Mouse (Mus musculus) erythroblast, embryonic 14.5 days (primary cell): ENCODE measurements around the gene Stxbp2. TPM values are rescaled to one million over a fixed set of nuclear protein-coding genes. Genes with fewer than 3 reads are reported as not detected.

Experiments used
- H3K27me3 ChIP-seq: 2 replicates; pipeline ENCODE4 v1.6.1; 2012; ENCODE audit warnings: inconsistent platforms; ENCODE audit not compliant: control insufficient read depth
- H3K36me3 ChIP-seq: 2 replicates; pipeline ENCODE4 v1.6.1; 2012; ENCODE audit warnings: mild to moderate bottlenecking, inconsistent platforms; ENCODE audit not compliant: control insufficient read depth
- H3K4me1 ChIP-seq: 2 replicates; pipeline ENCODE4 v1.6.1; 2012; ENCODE audit warnings: inconsistent platforms; ENCODE audit not compliant: control insufficient read depth
- H3K4me3 ChIP-seq: replicated peaks from 2 replicates; pipeline ENCODE3; 2012; ENCODE audit warnings: moderate library complexity, mild to moderate bottlenecking, inconsistent platforms
- H3K9me3 ChIP-seq: 2 replicates; pipeline ENCODE4 v1.6.1; 2012; ENCODE audit warnings: low read length, inconsistent platforms, mixed read lengths; ENCODE audit not compliant: control insufficient read depth
- GATA1 ChIP-seq: IDR thresholded peaks from 2 replicates; pipeline ENCODE4 v1.6.1; 2012; ENCODE audit warnings: low read length, inconsistent platforms, mixed read lengths
- TAL1 ChIP-seq: IDR thresholded peaks from 3 replicates; pipeline ENCODE4 v1.6.1; 2012; ENCODE audit warnings: low read length, inconsistent platforms, mixed read lengths
- polyA plus RNA-seq: library from polyadenylated mRNA; stranded (reverse); fragments of >175 nt; gene quantifications from 2 replicates; pipeline ENCODE4 v1.2.3, GENCODE M21; 2012

Gene Stxbp2
- polyA plus RNA-seq, 1 experiment, result 13.3 TPM

DNA sequence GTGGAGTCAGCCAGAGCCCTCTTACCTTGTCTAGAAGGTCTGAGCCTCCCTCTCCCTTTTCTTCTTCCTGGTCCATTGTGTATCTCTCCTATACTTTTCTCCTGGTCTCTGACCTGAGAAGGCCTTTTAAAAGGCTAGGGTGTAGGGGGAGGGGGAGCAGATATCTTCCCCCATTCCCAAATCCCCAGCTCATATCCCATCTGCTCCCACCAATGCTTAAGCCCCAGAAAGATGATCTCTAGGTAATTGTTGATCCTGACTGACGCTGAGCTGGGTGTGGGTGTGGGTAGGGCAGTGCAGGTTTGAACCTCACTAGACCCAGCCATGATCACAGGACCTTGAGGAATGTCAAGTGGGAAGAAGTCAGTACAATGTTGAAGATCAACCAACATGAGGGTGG, 5.3 kb upstream of the Stxbp2 start, which contains the start of gene Pcp2:
Gene Pcp2, minus strand, starts transcription at position 101 of the 400 bp plus-strand sequence.
- Histone ChIP-seq H3K4me1 (peaks cover 15% of the 10 kb centered on the region), H3K4me3 (no peak within 1 kb of the TSS), H3K9me3 (no peaks in the 10 kb centered on the region), H3K36me3 (peaks cover 10% of the 10 kb centered on the region), H3K27me3 (peaks cover 18% of the 10 kb centered on the region)
- TF ChIP-seq TAL1 (no peak), GATA1 (no peak)

DNA sequence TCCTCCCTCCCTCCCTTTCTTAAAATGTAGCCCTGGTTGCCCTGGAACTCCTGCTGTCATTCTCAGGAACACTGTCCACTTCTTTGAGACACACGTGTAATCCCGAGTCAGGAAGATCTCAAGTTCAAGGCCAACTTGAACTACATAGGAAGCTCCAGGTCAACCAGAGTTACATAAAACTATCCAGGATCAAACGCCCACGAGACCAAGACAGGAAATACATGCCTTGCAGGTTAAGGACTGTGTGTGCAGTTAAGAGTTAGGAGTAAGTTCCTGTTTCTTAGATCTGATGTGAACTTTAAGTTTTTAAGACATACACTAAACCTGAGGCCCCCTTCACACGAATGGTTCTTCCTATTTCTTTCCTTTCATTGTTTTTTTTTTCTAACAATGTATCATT, 3.8 kb upstream of the Stxbp2 start:
- Histone ChIP-seq H3K4me3 (no peak overlapping the region), H3K36me3 (peaks cover 10% of the 10 kb centered on the region), H3K9me3 (no peaks in the 10 kb centered on the region), H3K4me1 (peaks cover 25% of the 10 kb centered on the region), H3K27me3 (peaks cover 22% of the 10 kb centered on the region)
- TF ChIP-seq GATA1, result no peak
- TF ChIP-seq TAL1, result no peak

DNA sequence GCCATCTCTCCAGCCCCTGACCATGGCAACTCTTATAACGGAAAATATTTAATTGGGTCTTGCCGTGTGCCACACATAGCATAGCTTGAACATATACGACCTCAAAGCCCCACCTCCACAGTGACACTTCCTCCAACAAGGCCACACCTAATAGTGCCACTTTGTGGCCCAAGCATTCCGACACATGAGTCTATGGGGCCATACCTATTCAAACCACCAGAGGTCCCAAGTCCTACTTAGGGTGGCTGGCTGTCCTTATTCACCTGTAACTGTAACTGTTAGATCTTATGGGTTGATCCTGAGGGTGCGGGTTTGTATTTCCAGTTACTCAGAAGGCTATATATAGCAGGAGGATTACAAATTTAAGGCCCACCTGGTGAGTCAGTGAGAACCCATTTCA, 2.7 kb upstream of the Stxbp2 start:
- peaks cover 15% of the 10 kb centered on the region for H3K36me3 ChIP-seq
- TF ChIP-seq GATA1 (no peak), TAL1 (no peak)
- peaks cover 22% of the 10 kb centered on the region for H3K27me3 ChIP-seq
- no peak overlapping the region for H3K4me3 ChIP-seq
- H3K4me1 ChIP-seq, result peaks cover 22% of the 10 kb centered on the region
- no peaks in the 10 kb centered on the region for H3K9me3 ChIP-seq

DNA sequence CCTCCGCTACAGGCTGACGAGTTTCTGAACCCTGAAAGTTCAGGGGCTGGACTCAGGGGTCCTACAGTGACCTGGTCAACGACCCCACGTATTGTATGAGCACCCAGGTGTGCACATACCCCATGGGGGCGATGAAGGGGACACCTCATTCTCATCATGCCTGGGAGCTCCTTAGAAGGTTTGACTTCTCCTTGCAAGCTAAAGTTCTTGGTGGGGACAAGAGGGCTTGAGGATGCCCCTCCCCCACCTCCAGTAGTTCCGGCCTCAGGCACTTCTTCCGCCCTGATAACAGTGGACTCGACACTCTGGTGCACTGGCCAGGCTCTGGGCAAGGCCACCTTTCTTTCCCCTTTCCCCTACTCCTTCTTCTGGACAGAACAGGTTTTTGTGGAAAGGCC, 722 bp downstream of the Stxbp2 start:
- Histone ChIP-seq H3K4me3 (peak overlapping the region; percentile 77), H3K4me1 (peaks cover 22% of the 10 kb centered on the region), H3K36me3 (peaks cover 38% of the 10 kb centered on the region), H3K9me3 (no peaks in the 10 kb centered on the region), H3K27me3 (peaks cover 22% of the 10 kb centered on the region)
- TF ChIP-seq TAL1, result no peak
- TF ChIP-seq GATA1, result no peak

DNA sequence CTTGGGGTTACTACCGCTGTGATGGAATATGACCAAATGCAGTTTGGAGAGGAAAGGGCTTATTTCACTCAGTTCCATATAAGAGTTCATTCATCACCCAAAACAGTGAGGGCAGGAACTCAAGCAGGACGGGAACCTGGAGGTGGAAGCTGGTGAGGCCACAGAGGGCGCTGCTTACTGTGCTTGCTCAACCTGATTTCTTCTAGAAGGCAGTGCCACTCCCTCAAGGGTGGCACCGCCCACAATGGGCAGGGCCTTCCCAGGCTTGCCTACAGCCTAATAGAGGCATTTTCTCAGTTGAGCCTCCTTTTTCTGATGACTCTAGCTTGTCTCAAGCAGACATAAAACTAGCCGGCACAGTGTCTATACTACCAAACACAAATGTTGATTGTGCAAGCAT, 15.0 kb downstream of the Stxbp2 start:
- Histone ChIP-seq H3K9me3 (no peaks in the 10 kb centered on the region), H3K36me3 (peaks cover 18% of the 10 kb centered on the region), H3K4me3 (no peak overlapping the region), H3K27me3 (no peaks in the 10 kb centered on the region), H3K4me1 (peaks cover 5% of the 10 kb centered on the region)
- TF ChIP-seq TAL1 (no peak), GATA1 (no peak)

DNA sequence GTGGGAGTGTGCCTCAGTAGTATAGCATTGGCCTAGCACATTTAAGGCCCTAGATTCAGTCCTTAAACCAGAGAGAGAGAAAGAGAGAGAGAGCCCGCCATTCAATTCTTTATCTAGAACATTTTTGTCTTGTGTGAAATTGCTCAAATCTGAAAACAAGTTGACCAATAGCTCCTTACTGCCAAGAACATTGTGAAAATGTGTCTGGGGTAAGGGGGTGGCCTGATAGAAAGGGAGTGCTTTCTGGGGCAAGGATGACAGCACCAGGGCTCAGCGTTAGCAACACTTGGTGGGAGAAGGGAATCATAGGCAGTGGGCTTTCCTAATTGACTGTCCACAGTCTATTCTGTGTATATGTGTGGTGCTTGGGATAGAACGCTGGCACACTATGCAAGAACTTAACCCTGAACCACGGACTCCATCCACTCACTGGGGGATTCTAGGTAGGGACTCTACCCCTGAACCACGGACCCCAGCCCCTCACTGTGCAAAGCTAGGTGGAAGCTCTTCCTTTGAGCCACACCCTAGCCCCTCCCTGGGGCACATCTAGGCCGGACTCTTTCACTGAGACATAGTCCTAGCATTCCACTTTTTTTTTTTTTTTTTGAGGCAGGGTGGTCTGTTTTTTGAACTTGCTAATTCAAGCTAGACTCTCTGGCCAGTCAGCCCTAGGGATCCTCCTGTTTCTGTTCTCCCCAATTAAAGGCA, 16.2 kb downstream of the Stxbp2 start:
- H3K36me3 ChIP-seq, result peaks cover 6% of the 10 kb centered on the region
- peaks cover 5% of the 10 kb centered on the region for H3K4me1 ChIP-seq
- TF ChIP-seq TAL1 (no peak), GATA1 (no peak)
- no peaks in the 10 kb centered on the region for H3K9me3 ChIP-seq
- H3K27me3 ChIP-seq, result no peaks in the 10 kb centered on the region
- no peak overlapping the region for H3K4me3 ChIP-seq

DNA sequence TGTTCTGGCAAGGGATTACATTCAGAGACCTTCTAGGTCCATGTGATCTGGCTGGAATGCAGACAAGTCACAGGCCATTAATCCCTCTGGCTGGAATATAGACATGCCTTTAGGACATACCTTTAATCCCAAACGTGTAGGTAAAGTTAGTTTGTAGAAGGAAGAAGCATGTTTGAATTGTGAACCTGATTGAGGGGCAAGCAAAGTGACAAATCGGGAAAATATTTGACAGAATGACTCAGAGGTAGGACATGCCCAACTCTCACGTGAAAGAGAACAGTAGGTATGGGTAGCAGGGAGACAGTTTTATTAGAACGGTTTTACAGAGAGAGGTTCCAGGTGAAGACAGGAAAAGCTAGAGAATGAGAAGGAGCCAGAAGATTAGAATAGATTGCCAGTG, 16.8 kb downstream of the Stxbp2 start:
- Histone ChIP-seq H3K27me3 (no peaks in the 10 kb centered on the region), H3K36me3 (peaks cover 3% of the 10 kb centered on the region), H3K4me1 (peaks cover 5% of the 10 kb centered on the region), H3K4me3 (no peak overlapping the region), H3K9me3 (no peaks in the 10 kb centered on the region)
- no peak for TF ChIP-seq TAL1
- no peak for TF ChIP-seq GATA1

DNA sequence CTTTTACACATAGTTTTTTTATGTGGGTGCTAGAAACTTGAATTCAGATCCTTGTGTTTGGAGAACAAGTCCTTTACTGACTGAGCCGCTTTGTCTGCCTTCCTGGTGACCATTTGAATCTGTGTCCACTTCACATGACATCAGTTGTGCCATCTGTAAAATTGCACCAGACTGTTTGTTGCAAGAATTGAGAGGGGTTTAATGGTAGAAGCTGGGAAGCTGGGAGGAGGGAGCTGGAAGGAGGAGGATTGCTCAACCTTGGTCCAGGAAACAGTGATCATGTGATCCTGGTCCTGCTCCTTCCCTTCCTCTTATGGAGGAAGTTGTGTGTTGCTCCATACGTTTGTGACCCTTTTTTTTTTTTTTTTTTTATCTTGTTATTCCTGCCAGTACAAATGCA, 17.5 kb downstream of the Stxbp2 start:
- Histone ChIP-seq H3K27me3 (no peaks in the 10 kb centered on the region), H3K4me3 (no peak overlapping the region), H3K4me1 (peaks cover 5% of the 10 kb centered on the region), H3K9me3 (no peaks in the 10 kb centered on the region), H3K36me3 (no peaks in the 10 kb centered on the region)
- TF ChIP-seq TAL1 (no peak), GATA1 (no peak)

DNA sequence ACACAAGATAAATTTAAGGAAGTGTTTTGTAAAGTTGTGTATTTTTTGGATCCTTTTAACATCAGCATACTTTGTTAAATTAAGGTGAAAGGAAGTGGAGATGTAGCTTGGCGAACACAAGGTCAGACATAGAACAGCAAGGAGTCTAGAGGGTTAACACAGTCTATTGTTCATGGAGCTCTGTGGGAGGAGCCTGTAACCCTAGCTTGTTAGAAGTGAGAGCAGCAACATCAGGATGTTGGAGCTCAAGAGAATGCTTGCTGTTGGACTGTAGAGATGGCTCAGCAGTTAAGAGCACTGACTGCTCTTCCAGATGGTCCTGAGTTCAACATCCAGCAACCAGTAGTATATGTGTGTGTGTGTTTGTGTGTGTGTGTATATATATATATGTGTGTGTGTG, 18.2 kb downstream of the Stxbp2 start:
- TF ChIP-seq GATA1 (no peak), TAL1 (no peak)
- Histone ChIP-seq H3K4me1 (peaks cover 5% of the 10 kb centered on the region), H3K27me3 (no peaks in the 10 kb centered on the region), H3K36me3 (no peaks in the 10 kb centered on the region), H3K9me3 (no peaks in the 10 kb centered on the region), H3K4me3 (no peak overlapping the region)

DNA sequence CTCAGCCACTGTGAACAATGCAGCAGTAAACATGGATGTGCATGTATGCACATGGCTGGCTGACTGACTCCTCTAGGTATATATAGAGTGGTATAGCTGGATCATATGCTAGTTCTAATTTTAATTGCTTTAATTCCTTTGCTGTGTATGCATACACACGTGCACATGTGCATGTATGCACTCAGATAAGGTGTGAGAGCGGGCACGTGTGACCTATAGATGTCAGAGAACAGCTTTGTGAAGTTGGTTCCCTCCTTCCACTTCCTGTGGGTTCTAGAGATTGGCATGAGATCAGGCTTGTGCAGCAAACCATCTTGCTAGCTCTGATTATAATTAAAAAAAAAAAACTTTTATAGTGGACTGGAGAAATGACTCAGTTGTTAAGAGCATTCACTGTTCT, 22.1 kb downstream of the Stxbp2 start:
- Histone ChIP-seq H3K9me3 (no peaks in the 10 kb centered on the region), H3K4me3 (no peak overlapping the region), H3K36me3 (no peaks in the 10 kb centered on the region), H3K27me3 (peaks cover 15% of the 10 kb centered on the region), H3K4me1 (no peaks in the 10 kb centered on the region)
- TF ChIP-seq TAL1, result no peak
- TF ChIP-seq GATA1, result no peak
